In genomic region chr5:118214418-118215154, GRCm38 (mm10) we compare ENCODE assay signal across 9 mouse cellular contexts. TPM values are rescaled to one million over a fixed set of nuclear protein-coding genes. Genes with fewer than 3 reads are reported as not detected.
DNase-seq lines count a peak whose midpoint lies in the region; ATAC-seq and TF ChIP-seq lines count a peak whose summit lies in the region.
"Had no signal": no experiment of that assay in that cellular context is flagged by ENCODE, and none has a peak within 500 bp of the region (broad histone marks: within the 10 kb centered on the region; RNA-seq: fewer than 3 reads in every experiment).

No protein-coding gene starts in this region.

- peak overlapping the region; percentile 70 for H3K27ac ChIP-seq in cortical plate, adult 2 months (ENCODE audit: insufficient read depth, low read length)
- H3K27ac ChIP-seq in gastrocnemius, adult 2 months: peak overlapping the region; percentile 49; the same call in 1 of the 2 replicates
- H3K27ac ChIP-seq in hindbrain, postnatal 0 days: peak overlapping the region; percentile 52; the same call in 1 of the 2 replicates
- peak overlapping the region; percentile 89 for H3K27ac ChIP-seq in left cerebral cortex, adult 2 months
- H3K27ac ChIP-seq in small intestine, adult 2 months (ENCODE audit: insufficient read depth, low read depth, low read length): no peak overlapping the region

- peak overlapping the region; percentile 23 for H3K4me3 ChIP-seq in cortical plate, adult 2 months (ENCODE audit: insufficient read depth, low read length)
- peak overlapping the region; percentile 62 for H3K4me3 ChIP-seq in gastrocnemius, adult 2 months
- peak overlapping the region; percentile 26 for H3K4me3 ChIP-seq in hindbrain, postnatal 0 days (ENCODE audit: low read length)
- peak overlapping the region; percentile 32 for H3K4me3 ChIP-seq in left cerebral cortex, adult 2 months
- peak overlapping the region; percentile 35 for H3K4me3 ChIP-seq in small intestine, adult 2 months (ENCODE audit: low read depth, low read length)

- H3K36me3 ChIP-seq in hindbrain, postnatal 0 days (ENCODE audit: insufficient read depth, low read length): 0 out of 2 replicates have a peak, but pooled peaks cover 5% of the 10 kb centered on the region
- no peaks in the 10 kb centered on the region for H3K36me3 ChIP-seq in small intestine, adult 2 months (ENCODE audit: control insufficient read depth, insufficient read depth, low read length)

- ATAC-seq in hindbrain, postnatal 0 days: peak; percentile 91
- 0 out of 2 replicates have a peak, but pooled peaks have one; percentile 14 for ATAC-seq in megakaryocyte progenitor cell, adult 5-6 weeks (replicated peaks; ENCODE audit: poor library complexity)
- ATAC-seq in inflammation-experienced regulatory T-cells, adult 6 months: no peak

- H3K9me3 ChIP-seq in hindbrain, postnatal 0 days (ENCODE audit: low read length): no peaks in the 10 kb centered on the region

- peak overlapping the region; percentile 58 for H3K4me2 ChIP-seq in hindbrain, postnatal 0 days (ENCODE audit: low read depth, low read length)

- H3K4me1 ChIP-seq in cortical plate, adult 2 months (ENCODE audit: control insufficient read depth, insufficient read depth, low read length): peaks cover 3% of the 10 kb centered on the region
- peaks cover 10% of the 10 kb centered on the region for H3K4me1 ChIP-seq in hindbrain, postnatal 0 days (ENCODE audit: insufficient read depth, low read length)
- peaks cover 6% of the 10 kb centered on the region for H3K4me1 ChIP-seq in small intestine, adult 2 months (ENCODE audit: control insufficient read depth, insufficient read depth, insufficient read length, low read length)

- WGBS in hindbrain, postnatal 0 days: 7% methylated on average over 24 of the region's 24 CpGs
- whole genome bisulfite sequencing in small intestine, adult 2 months: 6% methylated on average over 24 of the region's 24 CpGs

- no peak for TF ChIP-seq POLR2A in cortical plate, adult 2 months (IDR thresholded peaks at IDR 0.05; ENCODE audit: extremely low read depth, insufficient read depth, low read length)
- TF ChIP-seq POLR2A in small intestine, adult 2 months (IDR thresholded peaks at IDR 0.05; ENCODE audit: low read depth, low read length): no peak

- peak; percentile 87 for DNase-seq in adrenal gland, postnatal 10 days
- DNase-seq in gastrocnemius, adult 2 months: peak; percentile 68
- DNase-seq in hindbrain, postnatal 0 days (ENCODE audit: low spot score): peak; percentile 88
- DNase-seq in left cerebral cortex, adult 2 months (ENCODE audit: extremely low spot score in 1 of 2, low spot score in 2 of 2): peak; percentile 87 to 89

- intact Hi-C loops in gastrocnemius, adult 2 months (cut with DNase I): no loop called here
- intact Hi-C loops in left cerebral cortex, adult 2 months (cut with DNase I): loop anchor here (2.0 kb wide), 1 partner anchor 44 kb away; no protein-coding TSS in a partner anchor

- no peak for TF ChIP-seq CTCF in cortical plate, adult 2 months (IDR thresholded peaks at IDR 0.05; ENCODE audit: extremely low read depth, insufficient read depth, low read length)
- no peak for TF ChIP-seq CTCF in gastrocnemius, adult 2 months (IDR thresholded peaks at IDR 0.05)
- TF ChIP-seq CTCF in hindbrain, postnatal 0 days (IDR thresholded peaks at IDR 0.05; ENCODE audit: low read depth): no peak
- TF ChIP-seq CTCF in left cerebral cortex, adult 2 months (IDR thresholded peaks at IDR 0.05): no peak
- TF ChIP-seq CTCF in small intestine, adult 2 months (IDR thresholded peaks at IDR 0.05; ENCODE audit: extremely low read depth, insufficient read length, insufficient replicate concordance, low read depth, low read length): no peak

- H3K9ac ChIP-seq in hindbrain, postnatal 0 days (replicated peaks; ENCODE audit: low read length): peak overlapping the region; percentile 48

- H3K27me3 ChIP-seq in hindbrain, postnatal 0 days (ENCODE audit: insufficient read depth, low read length): no peaks in the 10 kb centered on the region
- 0 out of 2 replicates have a peak, but pooled peaks cover 4% of the 10 kb centered on the region for H3K27me3 ChIP-seq in small intestine, adult 2 months (ENCODE audit: control insufficient read depth, insufficient read depth, low read length)

RNA-seq across cellular contexts. Expression of gene Rnft2, which starts 30.3 kb away (rescaled TPM):
- 1 to 10 TPM; 4.0 to 5.5 TPM for total RNA-seq in adrenal gland, postnatal 10 days (2021)
- 61.3 and 61.6 TPM in 2 replicates for polyA plus RNA-seq in cortical plate, adult 2 months (2012; rRNA removed)
- 1 to 10 TPM in 1 of 2 experiments, under 1 TPM in 1; 0.89 to 1.3 TPM for total RNA-seq in gastrocnemius, adult 2 months (2021)
- 108 and 114 TPM in 2 replicates for total RNA-seq in hindbrain, postnatal 0 days (2014; rRNA removed)
- polyA plus RNA-seq in hindbrain, postnatal 0 days (2015; fragmentation: Nextera tagmentation; extraction: Ambion mirVana): 11.3 TPM in 2 replicates
- 10 to 100 TPM; 65.1 to 78.8 TPM for total RNA-seq in left cerebral cortex, adult 2 months (2021)
- total RNA-seq in megakaryocyte progenitor cell, adult 5-6 weeks (2015): 1.2 TPM in 1 of 2 replicates, not detected in the other
- 0.84 TPM in 1 of 2 replicates, not detected in the other for total RNA-seq in megakaryocyte progenitor cell, adult 5-6 weeks (2017)
- polyA plus RNA-seq in small intestine, adult 2 months (2012; rRNA removed): 0.98 and 1.2 TPM in 2 replicates
- not detected for polyA plus RNA-seq in inflammation-experienced regulatory T-cells, adult 6 months (2017; shearing (Covaris generic))

RNA-seq across cellular contexts. Expression of gene 2410131K14Rik, which starts 30.4 kb away (rescaled TPM):
- total RNA-seq in adrenal gland, postnatal 10 days (2021): 1 to 10 TPM; 7.7 to 8.6 TPM
- polyA plus RNA-seq in cortical plate, adult 2 months (2012; rRNA removed): 13.6 and 15.0 TPM in 2 replicates
- 1 to 10 TPM; 3.5 to 5.4 TPM for total RNA-seq in gastrocnemius, adult 2 months (2021)
- 30.4 and 31.9 TPM in 2 replicates for total RNA-seq in hindbrain, postnatal 0 days (2014; rRNA removed)
- 16.5 and 18.0 TPM in 2 replicates for polyA plus RNA-seq in hindbrain, postnatal 0 days (2015; fragmentation: Nextera tagmentation; extraction: Ambion mirVana)
- 10 to 100 TPM; 13.3 to 14.9 TPM for total RNA-seq in left cerebral cortex, adult 2 months (2021)
- 1.4 and 1.6 TPM in 2 replicates for total RNA-seq in megakaryocyte progenitor cell, adult 5-6 weeks (2015)
- 1.6 and 2.6 TPM in 2 replicates for total RNA-seq in megakaryocyte progenitor cell, adult 5-6 weeks (2017)
- 2.4 and 3.8 TPM in 2 replicates for polyA plus RNA-seq in small intestine, adult 2 months (2012; rRNA removed)
- 1 to 10 TPM; 2.7 to 3.7 (median 3.1) TPM for polyA plus RNA-seq in inflammation-experienced regulatory T-cells, adult 6 months (2017; shearing (Covaris generic))

RNA-seq across cellular contexts. Expression of gene Hrk, which starts 50.1 kb away (rescaled TPM):
- under 1 TPM; 0.33 to 0.91 TPM for total RNA-seq in adrenal gland, postnatal 10 days (2021)
- 15.5 and 16.9 TPM in 2 replicates for polyA plus RNA-seq in cortical plate, adult 2 months (2012; rRNA removed)
- under 1 TPM; 0.08 to 0.15 TPM for total RNA-seq in gastrocnemius, adult 2 months (2021)
- 14.0 TPM in 2 replicates for total RNA-seq in hindbrain, postnatal 0 days (2014; rRNA removed)
- 4.3 and 4.6 TPM in 2 replicates for polyA plus RNA-seq in hindbrain, postnatal 0 days (2015; fragmentation: Nextera tagmentation; extraction: Ambion mirVana)
- total RNA-seq in left cerebral cortex, adult 2 months (2021): 10 to 100 TPM; 26.6 to 26.7 TPM
- total RNA-seq in megakaryocyte progenitor cell, adult 5-6 weeks (2015): not detected in 2 replicates
- not detected in 2 replicates for total RNA-seq in megakaryocyte progenitor cell, adult 5-6 weeks (2017)
- not detected in 2 replicates for polyA plus RNA-seq in small intestine, adult 2 months (2012; rRNA removed)
- polyA plus RNA-seq in inflammation-experienced regulatory T-cells, adult 6 months (2017; shearing (Covaris generic)): under 1 TPM in 1 of 3 experiments, not detected in 2; 0.54 TPM
- polyA plus RNA-seq: large intestine, adult 2 months had no signal

RNA-seq across cellular contexts. Expression of gene Fbxw8, which starts 59.3 kb away (rescaled TPM):
- total RNA-seq in adrenal gland, postnatal 10 days (2021): 10 to 100 TPM; 51.8 to 53.4 TPM
- polyA plus RNA-seq in cortical plate, adult 2 months (2012; rRNA removed): 31.8 and 31.9 TPM in 2 replicates
- 10 to 100 TPM; 20.8 to 24.2 TPM for total RNA-seq in gastrocnemius, adult 2 months (2021)
- 57.5 and 58.0 TPM in 2 replicates for total RNA-seq in hindbrain, postnatal 0 days (2014; rRNA removed)
- 18.0 and 18.2 TPM in 2 replicates for polyA plus RNA-seq in hindbrain, postnatal 0 days (2015; fragmentation: Nextera tagmentation; extraction: Ambion mirVana)
- total RNA-seq in left cerebral cortex, adult 2 months (2021): 10 to 100 TPM; 34.5 to 35.1 TPM
- 12.4 and 13.6 TPM in 2 replicates for total RNA-seq in megakaryocyte progenitor cell, adult 5-6 weeks (2015)
- 20.1 and 24.5 TPM in 2 replicates for total RNA-seq in megakaryocyte progenitor cell, adult 5-6 weeks (2017)
- 15.9 and 28.3 TPM in 2 replicates for polyA plus RNA-seq in small intestine, adult 2 months (2012; rRNA removed)
- 1 to 10 TPM; 3.2 to 3.5 (median 3.3) TPM for polyA plus RNA-seq in inflammation-experienced regulatory T-cells, adult 6 months (2017; shearing (Covaris generic))

Comparison
In these comparisons a context has a peak if more than half of its experiments do, and no peak if none do; other contexts are left out.
1. RNA of gene Rnft2, which starts 30.3 kb away (total RNA-seq): 108 to 114 TPM in hindbrain, postnatal 0 days and 65.1 to 78.8 TPM in left cerebral cortex, adult 2 months; 4.0 to 5.5 TPM in adrenal gland, postnatal 10 days, 0.89 to 1.3 TPM in gastrocnemius, adult 2 months and 0.84 to 1.2 TPM in megakaryocyte progenitor cell, adult 5-6 weeks; every median in the first group is over 10 times any median in the second.
2. Peak in every context shown above with its lines, with median percentiles within 50 percentile points of each other: DNase-seq and H3K4me3 ChIP-seq.